Mouse (Mus musculus) myocyte (in vitro differentiated cells): ENCODE measurements around the gene Tsc22d2.

Experiments
- MYOD1 ChIP-seq, 3 experiments: IDR thresholded peaks; one replicate each; pipeline ENCODE4 v1.6.1; 2011; ENCODE audit warnings: control low read depth in 2 of 3, low read depth in 2 of 3, mild to moderate bottlenecking in 2 of 3, moderate library complexity in 1 of 3; ENCODE audit not compliant: insufficient read length in 2 of 3, control insufficient read depth in 1 of 3
- POLR2A ChIP-seq: IDR thresholded peaks from one replicate; pipeline ENCODE4 v1.6.1; 2011; ENCODE audit warnings: low read depth, mild to moderate bottlenecking, control low read depth, moderate library complexity; ENCODE audit not compliant: insufficient read length

- TF ChIP-seq MYOD1 (IDR thresholded peaks at IDR 0.05; ENCODE audit: control insufficient read depth in 1 of 3, insufficient read length in 2 of 3, low read depth in 2 of 3) (no peak), POLR2A (no peak)
Measured at GRCm38 (mm10) chr3:58382676-58383075, 31.8 kb upstream of the Tsc22d2 start.
